Mouse (Mus musculus) A20 (cell line): ENCODE data around the gene 1700016H13Rik.

ENCODE experiments used
- DNase-seq: peaks from one replicate; pipeline ENCODE4 v3.0.0-alpha.2; 2011; ENCODE audit warnings: low read depth, low spot score

Gene 1700016H13Rik

GRCm38 (mm10) chr5:103605707-103606106 is 50.1 kb downstream of the 1700016H13Rik start:
- no peak for DNase-seq

DNA sequence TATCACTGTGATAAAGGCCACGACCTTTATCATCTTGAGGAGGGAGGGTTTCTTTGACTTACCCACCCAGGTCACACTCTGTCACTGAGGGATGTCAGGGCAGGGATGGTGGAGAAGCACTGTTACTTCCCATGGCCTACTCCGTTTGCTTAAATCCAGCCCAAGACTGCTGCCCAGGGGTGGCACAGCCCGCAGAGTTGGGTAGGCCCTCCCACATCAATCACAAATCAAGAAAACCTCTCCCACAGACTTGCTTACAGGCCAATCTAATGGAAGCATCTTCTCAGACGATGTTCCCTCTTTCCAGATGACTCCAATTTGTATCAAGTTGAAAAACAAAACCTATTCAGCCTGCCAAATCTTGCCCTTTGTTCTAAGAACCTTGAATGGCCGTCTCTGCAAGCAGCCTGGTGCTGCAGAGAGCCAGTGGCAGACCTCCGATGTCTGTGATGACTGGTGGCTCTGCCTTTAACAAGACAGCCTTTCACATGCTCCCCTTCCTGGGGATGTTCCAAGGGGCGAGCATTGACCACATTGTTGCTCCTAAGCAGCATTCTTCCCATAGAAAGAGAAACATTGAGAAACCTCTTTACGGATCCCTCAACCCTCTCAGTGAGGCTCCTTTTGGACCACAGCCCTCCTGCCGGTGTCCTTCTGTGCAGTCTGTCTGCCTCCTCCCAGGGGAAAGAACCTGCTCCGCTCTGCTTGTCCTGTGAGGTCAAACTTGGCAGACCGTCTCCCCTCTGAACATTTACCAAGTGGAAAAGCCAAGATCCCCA is 52.5 kb downstream of the 1700016H13Rik start:
- no peak for DNase-seq

DNA sequence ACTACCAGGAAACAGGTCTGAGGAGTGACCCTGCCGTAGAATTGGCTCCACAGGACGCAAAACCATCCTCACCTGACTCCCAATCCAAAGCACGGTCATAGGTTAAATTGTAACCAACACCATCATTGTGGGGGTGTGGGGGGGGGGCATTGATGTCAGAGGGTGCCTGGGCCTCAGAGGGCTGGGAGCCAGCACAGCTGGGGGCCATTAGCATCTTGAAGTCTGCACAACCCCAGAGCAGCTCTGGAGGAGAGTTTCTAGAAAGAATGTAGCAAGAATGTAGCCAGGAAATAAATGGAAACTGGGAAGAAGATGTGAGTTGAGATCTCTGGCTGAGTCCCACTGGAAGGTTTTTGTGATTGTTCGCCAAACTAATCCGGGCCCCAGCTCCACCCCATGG is 56.9 kb downstream of the 1700016H13Rik start:
- no peak for DNase-seq

DNA sequence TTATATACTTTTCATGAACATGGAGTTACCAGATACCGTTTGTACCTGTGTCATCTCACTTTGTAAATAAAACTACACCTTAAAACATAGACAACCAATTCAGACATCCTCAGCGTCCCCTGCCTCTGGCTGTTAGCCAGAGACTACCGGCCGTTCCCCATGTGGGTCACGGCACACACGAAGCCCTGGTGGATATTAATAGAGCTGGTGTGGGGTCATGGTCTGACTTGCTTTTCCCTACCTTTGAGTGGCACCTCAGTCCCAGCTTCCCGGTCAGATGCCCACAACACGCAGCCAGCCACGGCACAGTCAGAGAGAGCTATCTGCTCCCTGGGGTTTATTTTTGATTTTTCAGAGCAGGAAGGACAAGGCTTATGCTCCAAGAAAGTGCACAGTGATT is 57.5 kb downstream of the 1700016H13Rik start:
- DNase-seq, result no peak
